8 mouse cellular contexts compared by ENCODE assay signal in the genomic region with DNA sequence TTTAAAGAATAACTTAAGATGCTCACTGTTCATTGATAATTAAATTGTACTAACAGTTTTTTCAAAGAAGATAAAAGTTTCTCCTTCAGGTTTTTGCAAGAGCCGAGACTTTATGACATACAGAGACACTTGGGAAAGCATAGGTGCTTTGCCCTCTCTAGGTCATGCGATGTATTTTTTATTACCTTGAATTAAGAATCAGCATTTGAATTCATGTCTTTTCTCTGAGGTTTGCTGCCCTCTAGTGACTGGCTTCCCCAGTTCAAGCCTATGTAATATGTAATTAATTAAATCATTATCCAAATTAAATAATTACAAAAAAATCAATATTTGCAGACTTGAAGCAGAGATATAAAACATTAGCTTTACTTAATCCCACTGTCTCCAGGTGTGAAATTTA.
DNase-seq lines count a peak whose midpoint lies in the region; ATAC-seq and TF ChIP-seq lines count a peak whose summit lies in the region.

No protein-coding gene starts in this region.

- H3K27ac ChIP-seq in heart, adult 2 months: no peak overlapping the region
- H3K27ac ChIP-seq in heart, embryonic 12.5 days (ENCODE audit: poor library complexity, severe bottlenecking): no peak overlapping the region
- no peak overlapping the region for H3K27ac ChIP-seq in forebrain, embryonic 13.5 days
- H3K27ac ChIP-seq in intestine, embryonic 15.5 days: no peak overlapping the region
- H3K27ac ChIP-seq in lung, embryonic 16.5 days (ENCODE audit: low read length): no peak overlapping the region

- intact Hi-C loops in heart, adult 2 months (cut with DNase I): loop anchor here (1.0 to 5.0 kb wide), 2 partner anchors 66 to 175 kb away; no protein-coding TSS in a partner anchor

- 4% methylated on average over 2 of the region's 2 CpGs for WGBS in heart, adult 2 months
- WGBS in heart, embryonic 12.5 days: 26% methylated on average over 2 of the region's 2 CpGs
- 46% methylated on average over 2 of the region's 2 CpGs for WGBS in forebrain, embryonic 13.5 days
- 33% methylated on average over 2 of the region's 2 CpGs for WGBS in intestine, embryonic 15.5 days
- 18% methylated on average over 2 of the region's 2 CpGs for WGBS in lung, embryonic 16.5 days

- H3K4me2 ChIP-seq in heart, embryonic 12.5 days: no peak overlapping the region
- no peak overlapping the region for H3K4me2 ChIP-seq in forebrain, embryonic 13.5 days
- H3K4me2 ChIP-seq in intestine, embryonic 15.5 days (replicated peaks): no peak overlapping the region
- H3K4me2 ChIP-seq in lung, embryonic 16.5 days (ENCODE audit: low read depth, low read length): no peak overlapping the region

- no peaks in the 10 kb centered on the region for H3K9me3 ChIP-seq in heart, embryonic 12.5 days (replicated peaks)
- no peaks in the 10 kb centered on the region for H3K9me3 ChIP-seq in forebrain, embryonic 13.5 days (replicated peaks)
- no peaks in the 10 kb centered on the region for H3K9me3 ChIP-seq in intestine, embryonic 15.5 days
- no peaks in the 10 kb centered on the region for H3K9me3 ChIP-seq in lung, embryonic 16.5 days (ENCODE audit: control insufficient read depth, low read length)

- no peak overlapping the region for H3K9ac ChIP-seq in heart, adult 2 months (ENCODE audit: low read depth, low read length)
- H3K9ac ChIP-seq in heart, embryonic 12.5 days: no peak overlapping the region
- no peak overlapping the region for H3K9ac ChIP-seq in forebrain, embryonic 13.5 days
- no peak overlapping the region for H3K9ac ChIP-seq in intestine, embryonic 15.5 days
- no peak overlapping the region for H3K9ac ChIP-seq in lung, embryonic 16.5 days (ENCODE audit: low read length)

- no peak; the same call in 1 of the 2 replicates for TF ChIP-seq CTCF in heart, adult 2 months (IDR thresholded peaks at IDR 0.05)

- H3K4me1 ChIP-seq in heart, adult 2 months (ENCODE audit: control insufficient read depth, insufficient read depth, low read length): peaks cover 3% of the 10 kb centered on the region
- peaks cover 4% of the 10 kb centered on the region; the same call in 1 of the 2 replicates for H3K4me1 ChIP-seq in heart, embryonic 12.5 days (replicated peaks)
- no peaks in the 10 kb centered on the region for H3K4me1 ChIP-seq in forebrain, embryonic 13.5 days
- no peaks in the 10 kb centered on the region for H3K4me1 ChIP-seq in intestine, embryonic 15.5 days (replicated peaks)
- H3K4me1 ChIP-seq in lung, embryonic 16.5 days (replicated peaks; ENCODE audit: control insufficient read depth, insufficient read depth, low read length): peaks cover 7% of the 10 kb centered on the region; the same call in 1 of the 2 replicates

- H3K4me3 ChIP-seq in heart, adult 2 months: no peak overlapping the region
- no peak overlapping the region for H3K4me3 ChIP-seq in heart, embryonic 12.5 days
- no peak overlapping the region for H3K4me3 ChIP-seq in forebrain, embryonic 13.5 days
- H3K4me3 ChIP-seq in intestine, embryonic 15.5 days (replicated peaks): no peak overlapping the region
- H3K4me3 ChIP-seq in lung, embryonic 16.5 days (ENCODE audit: low read length): no peak overlapping the region

- no peaks in the 10 kb centered on the region for H3K79me2 ChIP-seq in heart, adult 2 months (replicated peaks; ENCODE audit: control insufficient read depth, insufficient read depth, low read length)

- TF ChIP-seq POLR2A in heart, adult 2 months (IDR thresholded peaks at IDR 0.05; ENCODE audit: insufficient read depth, low read depth, low read length): no peak

- ATAC-seq in heart, embryonic 12.5 days (ENCODE audit: insufficient number of reproducible peaks, low FRiP score): no peak
- ATAC-seq in forebrain, embryonic 13.5 days: peak; percentile 78
- peak; percentile 55; the same call in 1 of the 2 replicates for ATAC-seq in intestine, embryonic 15.5 days
- peak; percentile 62; the same call in 1 of the 2 replicates for ATAC-seq in lung, embryonic 16.5 days (ENCODE audit: low read depth)

- peak; percentile 39 to 63 for DNase-seq in heart, adult 2 months
- DNase-seq in 416B (ENCODE audit: low read depth): peak; percentile 88
- DNase-seq in adrenal gland, postnatal 25 days: peak; percentile 57
- peak; percentile 23 to 38 for DNase-seq in urinary bladder, postnatal 36 days (ENCODE audit: low spot score in 2 of 2)

- no peaks in the 10 kb centered on the region for H3K36me3 ChIP-seq in heart, adult 2 months (ENCODE audit: control insufficient read depth, insufficient read depth, low read length)
- no peaks in the 10 kb centered on the region for H3K36me3 ChIP-seq in heart, embryonic 12.5 days
- no peaks in the 10 kb centered on the region for H3K36me3 ChIP-seq in forebrain, embryonic 13.5 days (ENCODE audit: poor library complexity, severe bottlenecking)
- no peaks in the 10 kb centered on the region for H3K36me3 ChIP-seq in intestine, embryonic 15.5 days
- H3K36me3 ChIP-seq in lung, embryonic 16.5 days (ENCODE audit: control insufficient read depth, insufficient read depth, low read length): no peaks in the 10 kb centered on the region

- no peak for TF ChIP-seq EP300 in heart, adult 2 months (IDR thresholded peaks at IDR 0.05; ENCODE audit: insufficient read depth, low read depth, low read length)

- no peaks in the 10 kb centered on the region for H3K27me3 ChIP-seq in heart, adult 2 months (ENCODE audit: control insufficient read depth, insufficient read depth, low read length)
- H3K27me3 ChIP-seq in heart, embryonic 12.5 days (replicated peaks): no peaks in the 10 kb centered on the region
- H3K27me3 ChIP-seq in forebrain, embryonic 13.5 days: no peaks in the 10 kb centered on the region
- no peaks in the 10 kb centered on the region for H3K27me3 ChIP-seq in intestine, embryonic 15.5 days (replicated peaks)
- no peaks in the 10 kb centered on the region for H3K27me3 ChIP-seq in lung, embryonic 16.5 days (ENCODE audit: control insufficient read depth, insufficient read depth, low read depth, low read length)

Comparison
In these comparisons a context has a peak if more than half of its experiments do, and no peak if none do; other contexts are left out.
1. DNase-seq: peak in every context shown above with its lines; median percentile 88 in 416B; 57 in adrenal gland, postnatal 25 days; 51 in heart, adult 2 months; 30 in urinary bladder, postnatal 36 days.